Mouse (Mus musculus): ENCODE measurements around the gene Rnf114. TPM values are rescaled to one million over a fixed set of nuclear protein-coding genes. Genes with fewer than 3 reads are reported as not detected.

Gene Rnf114
- polyA plus RNA-seq, 1 experiment from 2014 or later = 99.2 TPM

GRCm38 (mm10) chr2:167530536-167530935 lies 38.1 kb downstream of the Rnf114 start:
- no peaks in the 10 kb centered on the region for H3K36me3 ChIP-seq
- H3K27me3 ChIP-seq = peaks cover 10% of the 10 kb centered on the region
- ATAC-seq (ENCODE audit: insufficient number of reproducible peaks, insufficient read depth, low FRiP score, low TSS enrichment, low read depth) = no peak
- no peak overlapping the region for H3K4me2 ChIP-seq
- H3K27ac ChIP-seq = no peak overlapping the region
- no peak overlapping the region for H3K9ac ChIP-seq (replicated peaks)
- WGBS = 65% methylated on average over 4 of the region's 4 CpGs
- H3K4me3 ChIP-seq (replicated peaks) = no peak overlapping the region
- 0 out of 2 replicates have a peak, but pooled peaks cover 4% of the 10 kb centered on the region for H3K4me1 ChIP-seq (replicated peaks)
- H3K9me3 ChIP-seq = no peaks in the 10 kb centered on the region

GRCm38 (mm10) chr2:167532131-167532530 lies 39.7 kb downstream of the Rnf114 start:
- WGBS = 21% methylated on average over 13 of the region's 13 CpGs
- Histone ChIP-seq H3K9ac (replicated peaks) (no peak overlapping the region), H3K4me1 (replicated peaks) (peaks cover 7% of the 10 kb centered on the region), H3K36me3 (no peaks in the 10 kb centered on the region), H3K9me3 (no peaks in the 10 kb centered on the region), H3K4me3 (replicated peaks) (no peak overlapping the region), H3K27ac (no peak overlapping the region), H3K27me3 (peaks cover 24% of the 10 kb centered on the region), H3K4me2 (no peak overlapping the region)
- ATAC-seq (ENCODE audit: insufficient number of reproducible peaks, insufficient read depth, low FRiP score, low TSS enrichment, low read depth) = no peak

DNA sequence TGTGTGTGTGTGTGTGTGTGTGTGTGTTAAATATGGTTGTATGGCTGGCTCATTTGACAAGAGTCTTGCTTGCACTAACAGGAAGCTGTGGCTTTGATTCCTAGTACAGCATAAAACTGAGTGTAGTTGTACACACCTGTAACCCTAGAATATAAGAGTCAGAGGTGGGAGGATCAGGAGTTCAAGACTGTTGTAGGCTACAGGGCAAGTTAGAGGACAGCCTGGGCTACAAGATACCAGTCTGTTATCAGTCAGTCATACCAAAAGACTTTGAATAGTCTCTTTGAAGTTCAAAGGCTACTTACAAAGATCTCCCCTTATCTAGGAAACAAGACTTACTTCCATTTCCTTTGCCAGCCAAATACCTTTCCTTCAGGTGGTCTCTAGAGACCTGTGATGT lies 41.4 kb downstream of the Rnf114 start:
- no peak overlapping the region for H3K4me3 ChIP-seq (replicated peaks)
- no peaks in the 10 kb centered on the region for H3K9me3 ChIP-seq
- ATAC-seq (ENCODE audit: insufficient number of reproducible peaks, insufficient read depth, low FRiP score, low TSS enrichment, low read depth) = no peak
- H3K36me3 ChIP-seq = no peaks in the 10 kb centered on the region
- no peak overlapping the region for H3K9ac ChIP-seq (replicated peaks)
- no peak overlapping the region for H3K27ac ChIP-seq
- H3K4me1 ChIP-seq (replicated peaks) = peaks cover 14% of the 10 kb centered on the region
- H3K4me2 ChIP-seq = no peak overlapping the region
- peaks cover 32% of the 10 kb centered on the region for H3K27me3 ChIP-seq

- Histone ChIP-seq H3K27me3 (peaks cover 32% of the 10 kb centered on the region), H3K9ac (replicated peaks) (0 out of 2 replicates have a peak overlapping the region, but pooled peaks have one; percentile 18), H3K36me3 (peaks cover 15% of the 10 kb centered on the region), H3K9me3 (no peaks in the 10 kb centered on the region), H3K4me1 (replicated peaks) (peaks cover 38% of the 10 kb centered on the region), H3K27ac (no peak overlapping the region), H3K4me3 (replicated peaks) (no peak overlapping the region), H3K4me2 (no peak overlapping the region)
- no peak for ATAC-seq (ENCODE audit: insufficient number of reproducible peaks, insufficient read depth, low FRiP score, low TSS enrichment, low read depth)
- WGBS = 30% methylated on average over 10 of the region's 10 CpGs
Measured at GRCm38 (mm10) chr2:167536320-167536945, 44.0 kb downstream of the Rnf114 start.

DNA sequence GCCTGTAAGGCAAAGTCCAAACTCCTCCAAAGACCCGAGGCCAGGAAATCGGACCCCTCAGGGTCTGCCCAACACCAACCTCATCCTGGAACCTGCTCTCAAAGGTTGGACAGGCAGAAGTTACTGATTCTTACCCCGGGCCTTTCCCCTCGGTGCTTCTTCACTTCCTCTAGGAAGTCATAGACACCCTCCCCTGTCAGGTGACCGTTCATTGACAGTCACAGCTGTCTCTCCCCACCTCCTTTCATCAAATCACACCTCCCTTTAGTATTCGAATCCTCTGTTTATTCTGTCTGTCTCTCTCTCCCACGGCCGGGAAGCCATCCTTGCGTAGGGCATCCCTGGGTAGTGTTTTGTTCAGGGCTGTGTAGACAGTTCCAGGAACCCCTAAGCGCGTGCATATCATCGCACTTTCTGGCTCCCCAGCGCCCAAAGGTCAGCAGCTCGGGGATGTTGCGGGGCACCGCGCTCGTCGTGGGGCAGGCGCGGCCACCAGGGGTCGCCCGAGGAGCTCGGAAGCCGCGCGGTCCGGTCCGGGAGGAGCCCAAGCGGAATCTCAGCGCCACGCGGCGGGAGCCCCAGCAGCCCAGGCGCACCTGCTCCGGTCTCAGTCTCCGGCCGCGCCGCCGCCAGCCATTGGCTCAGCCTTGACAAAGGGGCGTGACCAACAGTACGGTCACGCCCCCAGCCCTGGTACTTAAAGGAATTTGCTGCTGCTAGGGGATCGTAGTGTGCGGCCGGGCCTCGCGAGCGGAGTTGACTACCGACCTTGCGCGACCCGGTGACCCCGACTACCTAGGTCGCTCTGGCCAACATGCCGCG lies 45.2 kb downstream of the Rnf114 start, which contains the start of gene Snai1:
Gene Snai1 (plus strand): TSS at position 720 of the 822 bp plus-strand sequence.
- Histone ChIP-seq H3K36me3 (peaks cover 27% of the 10 kb centered on the region), H3K4me3 (replicated peaks) (peak within 1 kb of the TSS; percentile 80), H3K4me2 (peak within 1 kb of the TSS; percentile 91), H3K27ac (peak within 1 kb of the TSS; percentile 96), H3K4me1 (replicated peaks) (peaks cover 51% of the 10 kb centered on the region), H3K27me3 (peaks cover 32% of the 10 kb centered on the region), H3K9me3 (no peaks in the 10 kb centered on the region), H3K9ac (replicated peaks) (peak within 1 kb of the TSS; percentile 88)
- peak; percentile 92 for ATAC-seq (ENCODE audit: insufficient number of reproducible peaks, insufficient read depth, low FRiP score, low TSS enrichment, low read depth)
- 1% methylated on average over 58 of the region's 58 CpGs for WGBS

- H3K4me2 ChIP-seq = peak overlapping the region; percentile 91
- no peak for ATAC-seq (ENCODE audit: insufficient number of reproducible peaks, insufficient read depth, low FRiP score, low TSS enrichment, low read depth)
- peaks cover 32% of the 10 kb centered on the region for H3K27me3 ChIP-seq
- H3K36me3 ChIP-seq = peaks cover 33% of the 10 kb centered on the region
- 5% methylated on average over 34 of the region's 34 CpGs for WGBS
- peak overlapping the region; percentile 80 for H3K4me3 ChIP-seq (replicated peaks)
- peak overlapping the region; percentile 96 for H3K27ac ChIP-seq
- H3K9ac ChIP-seq (replicated peaks) = peak overlapping the region; percentile 88
- peaks cover 62% of the 10 kb centered on the region for H3K4me1 ChIP-seq (replicated peaks)
- no peaks in the 10 kb centered on the region for H3K9me3 ChIP-seq
Measured at GRCm38 (mm10) chr2:167538671-167539306, 46.3 kb downstream of the Rnf114 start.

DNA sequence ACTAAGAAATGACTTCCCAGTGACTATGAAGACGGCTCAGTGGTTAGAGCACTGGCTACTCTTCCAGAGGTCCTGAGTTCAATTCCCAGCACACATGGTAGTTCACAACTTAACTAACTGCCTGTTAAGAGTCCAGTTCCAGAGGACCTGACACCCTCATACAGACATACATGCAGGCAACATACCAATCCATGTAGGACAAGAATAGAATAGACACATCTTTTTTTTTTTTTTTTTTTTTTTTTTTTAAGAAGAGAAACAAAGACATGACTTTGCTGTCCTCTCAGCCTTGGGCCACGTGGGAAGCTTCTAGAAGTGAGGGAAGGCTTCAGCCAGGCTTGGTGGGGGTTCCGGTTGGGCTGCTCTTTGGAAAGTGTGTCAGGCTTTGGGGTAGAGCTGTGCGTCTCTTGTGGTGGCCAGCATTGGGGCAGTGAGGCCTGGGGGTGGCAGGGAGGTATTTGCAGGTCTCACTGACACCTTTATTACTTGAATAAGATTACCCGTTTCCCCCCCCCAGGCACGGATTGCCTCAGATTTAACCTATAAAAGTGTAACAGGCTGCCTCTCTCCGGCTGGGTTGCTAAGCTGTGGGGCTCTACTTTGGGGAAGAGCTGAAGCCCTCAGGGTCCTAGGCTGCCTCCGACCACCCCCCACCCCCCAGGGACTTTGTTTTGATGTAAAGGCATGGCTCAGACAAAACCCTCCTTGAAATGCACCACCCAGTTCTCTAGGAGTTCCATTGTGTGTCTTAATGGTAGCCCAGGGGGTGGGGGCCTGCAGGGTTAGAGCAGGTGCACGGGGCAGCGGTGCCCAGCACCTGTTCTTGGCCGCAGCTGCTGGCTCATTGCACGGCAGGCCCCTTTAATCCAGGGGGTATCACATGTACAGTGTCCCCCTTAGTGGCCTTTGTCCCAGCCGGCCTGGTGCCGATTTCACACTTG lies 47.4 kb downstream of the Rnf114 start:
- Histone ChIP-seq H3K4me2 (peak overlapping the region; percentile 91), H3K9ac (replicated peaks) (peak overlapping the region; percentile 88), H3K4me1 (replicated peaks) (peaks cover 72% of the 10 kb centered on the region), H3K27ac (peak overlapping the region; percentile 96), H3K4me3 (replicated peaks) (peak overlapping the region; percentile 80), H3K9me3 (no peaks in the 10 kb centered on the region), H3K36me3 (peaks cover 33% of the 10 kb centered on the region), H3K27me3 (peaks cover 28% of the 10 kb centered on the region)
- WGBS = 4% methylated on average over 14 of the region's 14 CpGs
- 0 out of 2 replicates have a peak, but pooled peaks have one; percentile 0 for ATAC-seq (ENCODE audit: insufficient number of reproducible peaks, insufficient read depth, low FRiP score, low TSS enrichment, low read depth)

DNA sequence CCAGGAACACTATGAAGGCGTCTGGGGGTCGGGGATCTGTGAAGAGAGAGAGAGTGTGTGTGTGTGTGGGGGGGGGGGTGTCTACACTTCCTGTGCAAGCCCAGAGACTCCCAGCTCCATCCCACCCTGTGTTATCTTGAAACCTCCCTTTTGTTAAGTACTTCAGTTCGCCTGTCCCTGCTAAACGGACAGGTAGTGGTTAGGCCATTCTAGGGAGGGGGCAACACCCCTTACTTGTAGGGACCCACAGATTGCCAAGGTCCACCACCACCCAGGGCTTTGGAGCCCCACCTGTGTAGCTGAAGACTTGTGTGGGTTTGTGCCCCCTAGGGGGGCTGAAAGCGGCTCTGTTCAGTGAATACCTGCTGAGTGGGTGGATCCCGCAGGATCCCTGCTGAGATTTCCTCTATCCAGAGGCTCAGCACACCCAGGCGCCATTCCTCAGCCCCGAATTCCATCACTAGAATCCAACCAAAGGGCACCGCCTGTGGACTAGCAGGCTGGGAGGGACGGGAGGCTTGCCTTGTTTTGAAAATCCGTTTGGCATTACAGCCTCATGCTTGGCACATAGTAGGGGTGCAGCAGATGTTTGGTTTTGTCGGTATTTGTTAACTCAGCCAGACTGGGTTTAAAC lies 48.1 kb downstream of the Rnf114 start:
- Histone ChIP-seq H3K27ac (peak overlapping the region; percentile 96), H3K9ac (replicated peaks) (peak overlapping the region; percentile 88), H3K4me2 (peak overlapping the region; percentile 91), H3K4me1 (replicated peaks) (peaks cover 72% of the 10 kb centered on the region), H3K27me3 (peaks cover 23% of the 10 kb centered on the region), H3K4me3 (replicated peaks) (peak overlapping the region; percentile 80), H3K9me3 (no peaks in the 10 kb centered on the region), H3K36me3 (peaks cover 33% of the 10 kb centered on the region)
- WGBS = 6% methylated on average over 12 of the region's 12 CpGs
- ATAC-seq (ENCODE audit: insufficient number of reproducible peaks, insufficient read depth, low FRiP score, low TSS enrichment, low read depth) = no peak

DNA sequence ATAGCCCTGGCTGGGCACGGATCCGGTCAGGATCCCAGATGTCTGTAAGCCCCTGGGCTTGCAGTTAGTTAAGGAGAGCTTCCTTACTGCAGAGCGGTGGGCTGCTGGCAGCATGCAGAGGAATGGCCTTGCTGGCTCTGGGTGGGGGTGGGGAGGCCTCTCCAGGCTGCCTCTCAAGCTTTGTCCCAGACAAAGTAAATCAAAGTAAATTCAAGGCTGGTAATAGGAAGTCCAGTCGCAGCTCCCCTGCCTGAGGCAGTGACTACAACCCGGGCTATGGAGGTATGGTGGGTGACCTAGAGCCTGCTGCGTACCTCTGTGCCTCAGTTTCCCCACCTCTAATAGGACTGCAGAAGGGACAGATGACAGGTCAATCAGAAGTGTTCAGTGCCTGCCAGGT lies 48.9 kb downstream of the Rnf114 start:
- H3K36me3 ChIP-seq = peaks cover 33% of the 10 kb centered on the region
- H3K27me3 ChIP-seq = peaks cover 17% of the 10 kb centered on the region
- peak overlapping the region; percentile 91 for H3K4me2 ChIP-seq
- peak overlapping the region; percentile 96 for H3K27ac ChIP-seq
- WGBS = 3% methylated on average over 6 of the region's 6 CpGs
- peaks cover 74% of the 10 kb centered on the region for H3K4me1 ChIP-seq (replicated peaks)
- no peak for ATAC-seq (ENCODE audit: insufficient number of reproducible peaks, insufficient read depth, low FRiP score, low TSS enrichment, low read depth)
- peak overlapping the region; percentile 88 for H3K9ac ChIP-seq (replicated peaks)
- peak overlapping the region; percentile 80 for H3K4me3 ChIP-seq (replicated peaks)
- no peaks in the 10 kb centered on the region for H3K9me3 ChIP-seq

DNA sequence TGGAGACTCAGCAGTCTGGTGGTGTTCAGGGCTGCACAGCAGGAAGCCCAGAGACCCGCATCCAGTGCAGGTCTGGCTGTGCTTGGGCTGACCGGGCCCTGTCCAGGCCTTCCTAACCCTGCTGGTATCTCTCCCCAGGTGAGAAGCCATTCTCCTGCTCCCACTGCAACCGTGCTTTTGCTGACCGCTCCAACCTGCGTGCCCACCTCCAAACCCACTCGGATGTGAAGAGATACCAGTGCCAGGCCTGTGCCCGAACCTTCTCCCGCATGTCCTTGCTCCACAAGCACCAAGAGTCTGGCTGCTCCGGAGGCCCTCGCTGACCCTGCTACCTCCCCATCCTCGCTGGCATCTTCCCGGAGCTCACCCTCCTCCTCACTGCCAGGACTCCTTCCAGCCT lies 49.3 kb downstream of the Rnf114 start:
- H3K36me3 ChIP-seq = peaks cover 33% of the 10 kb centered on the region
- peaks cover 12% of the 10 kb centered on the region for H3K27me3 ChIP-seq
- 44% methylated on average over 12 of the region's 12 CpGs for WGBS

More for the DNA sequence above, 49.3 kb downstream of the Rnf114 start:
- Histone ChIP-seq H3K27ac (peak overlapping the region; percentile 96), H3K4me3 (replicated peaks) (peak overlapping the region; percentile 80), H3K4me2 (peak overlapping the region; percentile 91), H3K4me1 (replicated peaks) (peaks cover 79% of the 10 kb centered on the region), H3K9ac (replicated peaks) (peak overlapping the region; percentile 88), H3K9me3 (no peaks in the 10 kb centered on the region)
- no peak for ATAC-seq (ENCODE audit: insufficient number of reproducible peaks, insufficient read depth, low FRiP score, low TSS enrichment, low read depth)
